Mouse (Mus musculus) megakaryocyte, embryonic 14.5 days (primary cell): ENCODE data around the gene Zcchc9.

Source experiments
- FLI1 ChIP-seq: IDR thresholded peaks from 2 replicates; pipeline ENCODE4 v1.6.1; 2012; ENCODE audit warnings: low read length, inconsistent platforms, mixed read lengths
- GATA1 ChIP-seq: IDR thresholded peaks from 3 replicates; pipeline ENCODE4 v1.6.1; 2012; ENCODE audit warnings: mixed read lengths, low read length, inconsistent platforms, borderline replicate concordance

- TF ChIP-seq GATA1, result no peak
- TF ChIP-seq FLI1, result no peak
Measured at GRCm38 (mm10) chr13:91761654-91762445, 45.7 kb downstream of the Zcchc9 start.
